Mouse (Mus musculus) left cerebral cortex, adult 9 months (tissue): ENCODE data around the gene Cmtm4.
"Not testable (repeated sequence)": the region's sequence is repeated elsewhere in the genome, so short reads cannot be mapped to it uniquely, and the experiment has no call there.

Experiments used
- DNase-seq, 2 experiments: peaks; one replicate each; pipeline ENCODE4 v3.0.0; 2022; ENCODE audit warnings: low spot score in 2 of 2

The Cmtm4 gene

GRCm38 (mm10) chr8:104339229-104339982 lies 56.2 kb downstream of the Cmtm4 start, which contains the start of gene Cmtm3:
Gene Cmtm3 (plus strand): TSS chr8:104339410.
- peak in 1 of 2 experiments; percentile 20 for DNase-seq

DNA sequence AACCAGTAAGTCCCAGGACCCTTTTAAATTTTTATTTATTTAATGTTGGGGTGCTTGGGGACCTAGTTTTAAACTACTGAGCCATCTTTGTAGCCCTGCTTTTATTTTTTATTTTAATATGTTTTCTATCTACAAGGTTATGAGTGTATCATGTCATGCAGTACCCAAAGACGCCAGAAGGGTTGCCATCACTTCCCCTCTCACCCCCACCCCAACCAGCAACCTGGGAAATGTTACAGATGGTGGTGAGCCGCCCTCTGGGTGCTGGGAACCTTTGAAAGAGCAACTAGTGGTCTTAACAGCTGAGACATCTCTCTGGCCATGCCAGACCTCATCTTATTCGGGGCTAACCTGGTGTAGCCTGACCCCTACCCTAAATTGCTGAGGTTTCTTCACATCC lies 57.7 kb downstream of the Cmtm4 start:
- DNase-seq = no peak

DNA sequence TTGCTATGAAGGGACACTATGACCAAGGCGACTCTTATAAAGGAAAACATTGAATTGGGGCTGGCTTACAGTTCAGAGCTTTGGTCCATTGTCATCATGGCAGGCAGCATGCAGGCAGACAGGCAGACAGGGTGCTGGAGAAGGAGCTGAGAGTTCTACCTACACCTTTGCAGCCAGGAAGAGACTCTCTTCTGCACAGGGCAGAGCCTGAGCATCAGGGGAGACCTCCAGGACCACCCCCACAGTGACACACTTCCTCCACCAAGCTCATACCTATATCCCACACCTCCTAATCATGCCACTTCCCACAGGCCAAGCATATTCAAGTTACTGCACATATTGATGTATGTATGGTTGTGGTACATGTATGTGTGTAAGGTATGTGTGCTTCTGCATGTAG lies 58.8 kb downstream of the Cmtm4 start:
- DNase-seq = no peak

DNA sequence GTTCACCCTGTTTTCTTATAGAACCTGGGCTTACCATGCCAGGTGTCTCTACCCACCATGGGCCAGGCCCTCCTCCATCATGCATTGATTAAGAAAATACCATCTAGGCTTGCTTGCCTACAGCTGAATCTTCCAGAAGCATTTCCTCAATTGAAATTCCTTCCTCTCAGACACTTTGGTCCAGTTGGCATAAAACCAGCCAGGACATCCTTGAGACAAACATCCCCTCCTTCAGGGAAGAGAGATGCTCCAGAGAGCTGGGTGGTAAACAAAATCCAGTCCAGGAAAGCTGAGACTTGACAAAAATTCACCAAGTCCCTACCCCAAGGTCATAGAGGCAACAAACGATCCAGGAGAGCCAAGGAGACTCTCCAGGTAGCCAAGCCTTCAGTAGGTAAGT lies 61.4 kb downstream of the Cmtm4 start:
- DNase-seq = no peak

DNA sequence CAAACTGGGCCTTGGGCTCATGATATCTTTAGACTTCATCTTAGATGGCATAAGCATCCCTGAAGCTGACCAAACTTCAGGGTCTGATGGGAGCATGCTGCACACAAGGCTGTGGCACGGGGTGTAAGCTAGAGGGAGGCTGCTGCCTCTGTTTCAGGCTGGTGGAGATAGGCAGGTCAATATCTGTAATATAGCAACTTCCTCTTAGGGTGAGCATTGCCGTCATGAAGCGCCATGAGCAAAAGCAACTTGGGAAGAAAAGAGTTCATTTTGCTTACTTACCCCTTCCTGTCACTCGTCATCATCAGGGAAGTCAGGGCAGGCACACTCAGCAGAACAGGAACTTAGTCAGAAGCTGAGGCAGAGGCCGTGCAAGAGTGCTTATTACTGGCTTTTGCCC lies 61.8 kb downstream of the Cmtm4 start:
- DNase-seq = no peak

DNA sequence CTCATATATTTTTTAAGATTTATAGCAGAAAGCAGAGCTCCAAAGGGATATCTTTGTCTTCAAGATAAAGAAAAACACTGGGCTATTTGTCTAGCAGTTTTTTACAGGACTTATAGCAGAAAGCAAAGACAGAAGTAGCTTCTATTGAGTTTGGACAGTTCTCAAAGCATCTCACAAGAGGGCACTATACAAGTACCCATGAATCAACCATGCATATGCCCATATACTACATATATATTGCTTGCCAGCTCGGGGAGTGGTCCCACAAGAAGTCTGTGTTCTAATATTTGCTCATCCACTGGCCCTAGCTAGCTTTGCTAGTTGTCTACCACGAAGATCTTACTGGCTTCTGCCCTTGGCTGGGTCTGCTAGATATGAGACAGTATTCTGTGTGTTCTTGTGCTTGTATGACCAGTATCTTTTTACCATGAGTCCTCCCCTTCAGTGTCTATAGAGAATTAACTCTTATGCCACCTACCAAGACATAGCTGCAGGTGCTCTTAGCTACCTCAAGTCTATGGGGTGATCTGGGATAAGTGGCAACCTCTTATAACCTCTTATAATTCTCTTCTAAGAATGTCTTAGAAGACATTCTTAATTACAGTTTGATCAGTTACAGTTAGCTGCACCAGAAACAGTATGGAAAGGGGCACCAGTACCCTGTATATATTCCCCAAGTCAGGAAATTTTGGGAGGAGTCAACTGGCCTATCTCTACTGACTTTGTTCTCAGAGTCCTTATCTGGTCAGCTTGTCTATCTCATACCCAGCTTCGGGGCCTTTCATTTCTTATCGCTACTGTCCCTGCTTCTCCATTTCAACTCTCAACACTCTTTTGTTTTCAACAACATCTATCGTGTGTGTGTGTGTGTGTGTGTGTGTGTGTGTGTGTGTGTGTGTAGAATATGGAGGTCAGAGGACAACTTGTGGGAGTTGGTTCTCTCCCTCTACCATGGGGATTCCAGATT lies 62.7 kb downstream of the Cmtm4 start:
- DNase-seq = no peak

- not testable (repeated sequence) for DNase-seq
These were observed 73.7 kb downstream of the Cmtm4 start, which contains the start of gene Cmtm2b for GRCm38 (mm10) chr8:104321930-104322329. Gene Cmtm2b (plus strand): TSS chr8:104322230.

DNA sequence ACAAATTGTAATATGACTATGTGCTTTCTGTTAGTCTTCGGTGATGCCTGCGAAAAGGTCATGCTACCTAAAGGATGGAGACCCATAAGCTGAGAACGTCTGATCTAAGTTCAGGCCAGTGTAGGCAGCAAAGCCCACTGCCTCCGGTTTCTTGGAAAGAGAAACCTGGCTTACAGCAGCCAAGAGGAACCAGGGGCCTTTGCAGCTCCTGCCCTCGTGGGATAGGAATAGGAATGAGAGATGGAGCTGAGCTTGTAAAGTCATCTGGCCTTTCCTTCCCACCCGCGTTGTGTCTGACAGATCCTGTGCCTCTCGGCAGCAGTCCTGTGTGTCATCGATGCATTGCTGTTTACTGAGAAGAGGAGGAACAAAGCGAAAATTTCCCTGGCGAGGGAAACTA lies 74.3 kb downstream of the Cmtm4 start, which contains the start of gene Gm11020:
Gene Gm11020, plus strand, starts transcription at position 301 of the 400 bp plus-strand sequence.
- not testable (repeated sequence) for DNase-seq

DNA sequence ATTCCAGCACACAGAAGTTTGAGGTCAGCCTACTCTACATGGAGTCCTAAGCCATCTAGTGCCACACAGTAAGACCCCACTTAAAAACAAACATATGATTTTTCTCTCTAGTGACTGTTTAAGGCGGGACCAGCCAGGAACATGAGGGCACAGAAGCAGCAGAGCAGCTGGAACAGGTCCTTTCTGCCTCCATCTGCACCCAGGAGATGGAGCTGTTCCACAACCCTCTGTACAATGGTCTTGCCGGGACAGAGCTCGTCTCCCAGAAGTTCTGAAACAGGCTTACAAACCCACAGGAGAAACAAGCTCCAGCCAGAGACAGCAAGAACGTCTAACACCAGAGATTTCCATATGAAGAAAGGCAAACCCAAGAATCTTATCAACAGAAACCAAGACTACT lies 82.3 kb downstream of the Cmtm4 start:
- DNase-seq = no peak

- DNase-seq = not testable (repeated sequence)
These were observed 83.6 kb downstream of the Cmtm4 start for GRCm38 (mm10) chr8:104312023-104312422.

DNA sequence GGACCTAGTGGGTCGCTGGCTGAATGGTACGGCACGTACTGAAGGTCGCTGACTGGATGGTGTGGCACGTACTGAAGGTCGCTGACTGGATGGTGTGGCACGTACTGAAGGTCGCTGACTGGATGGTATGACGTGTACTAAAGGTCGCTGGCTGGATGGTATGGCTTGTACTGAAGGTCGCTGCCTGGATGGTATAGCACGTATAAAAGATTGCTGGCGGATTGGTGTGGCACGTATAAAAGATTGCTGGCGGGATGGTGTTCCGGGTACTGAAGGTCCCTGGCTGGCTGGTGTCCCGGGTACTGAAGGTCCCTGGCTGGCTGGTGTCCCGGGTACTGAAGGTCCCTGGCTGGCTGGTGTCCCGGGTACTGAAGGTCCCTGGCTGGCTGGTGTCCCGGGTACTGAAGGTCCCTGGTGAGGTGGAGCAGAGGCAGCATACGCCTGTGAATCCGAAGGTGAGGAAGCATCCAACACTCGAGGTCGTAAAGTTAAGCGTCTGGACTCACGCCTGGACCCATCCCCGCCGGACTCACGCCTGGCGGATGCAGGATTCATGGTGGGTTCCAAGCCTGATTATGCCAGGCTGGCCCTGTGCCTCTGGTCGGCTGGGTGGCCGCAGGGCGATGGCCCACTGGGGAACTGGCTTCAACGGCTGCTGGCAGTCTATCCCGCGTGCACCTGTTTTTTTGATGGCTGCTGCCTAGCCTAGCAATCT lies 86.0 kb downstream of the Cmtm4 start, which contains the start of the genes Gm45711 and Cmtm1:
Gene Gm45711, minus strand, starts transcription at position 641 of the 715 bp plus-strand sequence.
Gene Cmtm1, minus strand, starts transcription at position 705 of the 715 bp plus-strand sequence.
- DNase-seq = not testable (repeated sequence)

GRCm38 (mm10) chr8:104308341-104308740 lies 87.3 kb downstream of the Cmtm4 start:
- not testable (repeated sequence) for DNase-seq

DNA sequence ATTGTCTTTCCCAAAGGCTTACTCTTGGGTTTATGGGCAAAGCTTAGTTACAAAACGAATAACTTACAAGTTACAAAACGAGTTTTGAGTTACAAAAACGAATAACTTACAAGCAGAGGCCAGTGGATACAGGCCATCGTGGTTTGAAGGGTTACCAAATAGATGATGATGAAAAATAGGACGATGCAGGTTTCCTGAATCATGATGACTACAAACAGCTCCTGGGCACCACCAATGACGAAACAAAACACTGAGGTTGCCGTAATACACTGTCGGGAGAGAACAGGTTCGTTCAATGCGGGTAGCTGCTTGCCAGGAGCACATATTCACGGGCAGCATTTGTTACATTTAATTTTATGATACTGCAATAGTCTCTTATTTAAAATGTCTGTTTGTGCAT lies 90.6 kb downstream of the Cmtm4 start:
- no peak for DNase-seq

GRCm38 (mm10) chr8:104302536-104302935 lies 93.1 kb downstream of the Cmtm4 start:
- DNase-seq = not testable (repeated sequence)

- DNase-seq = not testable (repeated sequence)
These were observed 94.0 kb downstream of the Cmtm4 start for GRCm38 (mm10) chr8:104301577-104301976.
